Mouse (Mus musculus) cerebellum, postnatal 36 days (tissue): ENCODE measurements around the gene Sh3d21.
"Not testable (repeated sequence)": the region's sequence is repeated elsewhere in the genome, so short reads cannot be mapped to it uniquely, and the experiment has no call there.

ENCODE experiments used
- DNase-seq, 2 experiments: peaks; one replicate each; pipeline ENCODE4 v3.0.0; 2021 to 2022; ENCODE audit warnings: mixed read lengths in 2 of 2

Gene Sh3d21

GRCm38 (mm10) chr4:126166084-126166483 is 2.8 kb upstream of the Sh3d21 start:
- DNase-seq, result no peak

DNA sequence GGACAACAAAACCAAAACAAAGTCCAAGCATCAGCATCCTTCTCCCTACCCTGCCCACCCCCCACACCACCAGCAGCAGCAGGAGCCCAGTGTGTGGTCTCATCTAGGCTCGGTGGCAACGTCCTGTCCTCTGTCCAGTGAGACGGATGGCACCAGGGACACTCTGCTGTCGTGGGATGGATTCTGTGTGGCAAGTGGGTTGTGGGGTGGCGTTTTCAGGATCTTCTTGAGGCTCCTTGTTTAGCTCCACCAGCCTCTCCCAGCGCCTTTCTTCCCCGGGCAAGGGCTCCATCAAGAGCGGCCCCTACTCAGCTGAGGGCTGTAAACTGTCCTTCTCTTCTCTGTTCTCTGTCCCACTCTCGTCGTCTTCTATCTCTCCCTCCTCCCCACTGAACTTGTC is 1.8 kb upstream of the Sh3d21 start:
- not testable (repeated sequence) for DNase-seq

DNA sequence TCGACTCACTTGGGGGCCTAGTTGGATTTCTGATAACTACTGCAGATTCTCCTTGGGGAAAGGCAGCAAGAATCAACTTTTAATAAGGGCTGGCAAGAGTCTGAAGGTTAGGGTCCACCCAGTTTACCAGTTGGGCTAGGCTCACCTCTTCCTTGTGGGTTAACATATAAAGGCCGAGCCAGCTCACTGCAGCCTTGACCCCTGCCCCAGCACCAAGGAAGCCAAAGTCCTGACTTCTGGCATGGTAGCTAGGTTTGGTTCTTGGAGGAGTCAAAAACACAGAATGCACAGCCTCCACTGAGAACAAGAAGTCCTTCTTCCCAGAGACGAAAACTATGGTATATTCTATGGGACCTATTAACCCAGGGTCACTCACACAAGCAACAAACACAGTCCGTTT is 394 bp upstream of the Sh3d21 start:
- DNase-seq, result no peak

- DNase-seq, result peak; percentile 76 to 83
Measured at GRCm38 (mm10) chr4:126162544-126163066, 686 bp downstream of the Sh3d21 start.

DNA sequence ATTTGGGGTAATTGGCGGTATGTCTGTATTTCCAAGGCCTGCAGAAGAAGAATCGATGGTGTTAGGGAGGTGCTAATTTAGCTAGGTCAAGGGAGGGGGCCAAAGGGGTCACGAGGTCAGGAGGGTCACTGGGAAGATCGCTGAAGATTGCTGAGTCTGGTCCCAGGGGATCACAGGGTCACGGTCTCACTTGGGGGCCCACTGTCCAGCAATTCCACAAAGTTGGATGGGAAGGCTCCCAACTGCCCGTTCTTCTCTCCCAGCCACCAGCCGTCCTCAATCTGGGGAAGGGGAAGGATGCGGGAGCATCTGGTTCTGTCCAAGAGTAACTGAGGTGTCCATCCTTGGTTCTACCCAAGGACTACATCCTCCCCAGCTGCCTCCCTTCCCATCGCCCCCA is 1.3 kb downstream of the Sh3d21 start:
- DNase-seq, result no peak

GRCm38 (mm10) chr4:126161456-126161855 is 1.8 kb downstream of the Sh3d21 start:
- no peak for DNase-seq

GRCm38 (mm10) chr4:126160981-126161380 is 2.3 kb downstream of the Sh3d21 start:
- DNase-seq, result no peak

- DNase-seq, result no peak
Measured at GRCm38 (mm10) chr4:126159455-126159854, 3.8 kb downstream of the Sh3d21 start.

DNA sequence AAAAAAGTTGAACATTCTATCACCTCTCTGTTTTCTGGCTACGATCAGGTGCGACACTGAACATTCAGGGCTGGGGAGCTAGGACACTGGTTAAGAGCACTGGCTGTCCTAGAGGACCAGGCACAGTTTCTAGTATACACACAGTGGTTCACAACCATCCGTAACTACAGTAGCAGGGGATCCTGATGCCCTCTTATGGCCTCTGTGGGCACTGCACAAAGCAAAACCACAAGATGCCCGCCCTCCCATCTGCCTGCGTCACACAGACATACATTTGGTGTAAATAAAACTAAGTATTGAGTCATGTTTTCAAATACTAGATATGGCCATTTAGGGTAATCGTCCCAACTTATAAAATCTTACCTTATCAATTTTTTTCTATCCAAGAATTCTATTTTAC is 5.7 kb downstream of the Sh3d21 start:
- no peak for DNase-seq

GRCm38 (mm10) chr4:126156617-126157016 is 6.7 kb downstream of the Sh3d21 start:
- no peak for DNase-seq

DNA sequence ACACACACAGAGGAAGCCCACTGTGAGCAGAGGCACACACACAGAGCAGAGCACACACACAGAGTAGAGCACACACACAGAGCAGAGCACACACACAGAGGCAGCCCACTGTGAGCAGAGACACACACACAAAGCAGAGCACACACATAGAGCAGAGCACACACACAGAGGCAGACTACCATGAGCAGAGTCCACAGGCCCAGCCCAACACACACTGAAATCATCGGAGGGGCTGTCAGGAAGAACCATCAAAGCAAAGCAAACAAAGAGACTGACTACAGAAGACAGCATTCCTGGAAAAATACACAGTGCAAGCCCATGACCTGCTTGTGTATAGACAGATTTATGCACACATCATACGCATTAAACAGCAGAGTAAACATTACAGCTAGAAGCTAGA is 7.4 kb downstream of the Sh3d21 start:
- no peak for DNase-seq

DNA sequence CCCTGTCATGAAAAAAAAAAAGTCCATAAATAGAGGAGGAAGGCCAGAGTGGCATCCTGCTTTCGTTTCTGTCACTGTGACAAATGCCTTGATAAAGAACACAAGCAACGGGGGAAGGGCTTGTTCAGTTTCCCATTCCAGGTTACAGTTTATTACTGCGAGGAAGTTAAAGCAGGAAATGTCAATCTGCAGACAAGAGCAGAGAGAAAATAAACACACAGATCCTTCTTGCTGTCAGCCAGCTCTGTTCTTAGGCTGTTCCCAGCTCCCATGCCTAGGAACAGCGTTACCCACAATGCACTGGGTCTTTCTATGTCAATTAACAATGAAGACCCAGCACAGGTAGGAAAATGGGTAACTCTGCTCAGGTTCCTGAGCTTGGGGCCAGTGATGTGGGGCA is 8.1 kb downstream of the Sh3d21 start:
- DNase-seq, result no peak

- DNase-seq, result no peak
Measured at GRCm38 (mm10) chr4:126152864-126153263, 10.4 kb downstream of the Sh3d21 start.

DNA sequence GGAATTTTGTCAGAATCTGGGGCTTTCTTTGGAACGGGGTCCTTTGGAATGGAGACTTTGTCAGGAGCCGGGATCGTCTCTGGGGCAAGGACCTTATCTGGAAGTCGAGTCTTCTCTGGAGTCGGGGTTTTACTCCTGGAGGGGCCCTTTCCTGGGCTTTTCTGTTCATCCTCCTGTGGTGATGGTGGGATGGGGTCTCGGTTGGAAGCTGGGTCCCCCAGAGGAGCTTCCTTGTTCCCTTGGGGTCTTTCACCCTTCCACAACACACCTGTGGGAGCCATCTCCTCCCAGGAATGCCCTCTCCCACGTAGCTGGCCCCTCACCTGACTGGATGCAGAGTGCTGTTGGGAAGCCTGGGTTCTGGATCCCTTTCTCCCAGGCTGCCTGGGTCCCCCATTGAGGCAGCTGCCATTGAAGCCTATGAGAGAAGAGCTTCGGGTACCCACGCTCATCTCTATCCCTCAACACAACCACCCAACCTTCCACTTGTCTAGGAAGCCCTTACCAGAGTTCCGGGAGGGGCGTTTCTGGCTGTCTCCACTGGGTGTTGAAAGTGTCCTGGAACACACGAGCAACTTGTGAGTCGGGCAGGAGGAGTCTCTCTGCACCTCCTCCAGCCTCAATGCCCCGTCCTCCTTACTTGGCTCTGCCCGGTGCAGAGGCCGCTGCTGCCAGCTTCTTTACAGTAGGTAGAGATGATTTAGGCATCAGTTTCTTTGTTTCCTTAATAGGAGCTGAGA is 11.4 kb downstream of the Sh3d21 start:
- no peak for DNase-seq

- DNase-seq, result no peak
Measured at GRCm38 (mm10) chr4:126150949-126151320, 12.4 kb downstream of the Sh3d21 start.

- no peak for DNase-seq
Measured at GRCm38 (mm10) chr4:126150297-126150948, 12.9 kb downstream of the Sh3d21 start.

DNA sequence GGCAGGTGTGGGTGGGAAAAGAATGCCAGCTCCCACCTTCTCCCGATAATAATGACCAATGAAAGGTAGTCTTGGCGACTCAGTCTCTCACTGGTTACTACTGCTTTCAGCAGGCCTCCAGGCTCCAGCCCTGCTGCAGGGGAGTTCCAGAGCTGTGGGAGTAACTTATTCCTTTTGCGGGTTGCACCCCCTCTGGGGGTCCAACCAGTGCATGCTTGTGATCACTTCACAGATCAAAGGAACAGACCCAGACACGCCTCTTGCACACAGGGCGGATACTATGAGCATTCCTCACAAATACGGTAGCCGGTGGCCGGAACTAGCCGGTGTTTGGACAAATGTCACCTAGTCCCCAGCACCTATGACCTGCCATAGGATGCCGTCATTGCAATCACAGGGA is 13.5 kb downstream of the Sh3d21 start:
- no peak for DNase-seq

GRCm38 (mm10) chr4:126149041-126149676 is 14.1 kb downstream of the Sh3d21 start:
- no peak for DNase-seq

- DNase-seq, result no peak
Measured at GRCm38 (mm10) chr4:126148161-126148961, 14.9 kb downstream of the Sh3d21 start.

GRCm38 (mm10) chr4:126147533-126148160 is 15.6 kb downstream of the Sh3d21 start, which contains the start of gene Eva1b:
Gene Eva1b (plus strand): TSS chr4:126147744.
- no peak for DNase-seq

DNA sequence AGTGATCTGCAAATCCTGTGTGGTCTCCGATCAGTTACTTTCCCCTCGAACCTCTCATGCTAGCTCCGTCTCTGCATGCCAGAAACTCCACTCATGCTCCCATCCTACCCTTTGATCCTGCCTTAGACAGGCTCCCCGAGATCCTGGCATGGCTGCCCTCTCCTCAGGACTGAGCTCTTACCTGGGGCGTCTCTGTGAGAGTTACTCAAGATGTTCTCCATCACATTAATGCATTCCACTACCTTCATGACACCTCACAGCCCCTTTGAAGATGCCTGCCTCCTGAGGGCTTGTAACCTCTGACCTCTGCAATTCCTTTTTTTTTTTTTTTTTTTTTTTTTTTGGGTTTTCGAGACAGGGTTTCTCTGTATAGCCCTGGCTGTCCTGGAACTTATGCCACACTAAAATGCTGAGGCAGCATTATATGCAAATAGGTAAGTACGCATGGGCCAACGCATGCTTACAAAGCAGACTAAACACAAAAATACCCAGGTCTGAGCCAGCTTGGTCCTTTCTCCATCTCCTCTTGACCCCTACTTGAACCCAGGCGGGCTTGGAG is 16.2 kb downstream of the Sh3d21 start:
- no peak for DNase-seq

GRCm38 (mm10) chr4:126145396-126145795 is 17.9 kb downstream of the Sh3d21 start:
- no peak for DNase-seq
